Mouse (Mus musculus): ENCODE measurements around the gene Mettl21c.

DNA sequence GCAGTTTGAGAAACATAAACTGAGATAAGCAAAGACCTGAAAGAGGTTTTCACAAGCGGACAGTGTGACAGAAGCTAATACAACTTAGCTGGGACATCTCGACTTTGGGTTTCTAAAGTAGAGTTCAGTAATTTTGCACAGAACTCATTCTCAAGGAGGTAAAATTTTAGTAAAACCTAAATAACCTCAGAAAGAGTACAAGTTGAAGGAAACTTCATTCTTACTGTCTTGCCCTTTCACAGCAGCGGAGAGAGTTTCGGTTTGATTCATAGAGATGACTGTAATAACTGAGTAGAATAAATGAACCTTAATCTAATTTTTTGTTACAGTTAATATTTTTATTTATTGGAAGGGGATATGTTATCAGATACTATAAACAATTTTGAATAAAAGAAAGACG is 13.1 kb upstream of the Mettl21c start:
- TF ChIP-seq POLR2A (IDR thresholded peaks at IDR 0.05; ENCODE audit: low read depth, low read length) (no peak), CTCF (IDR thresholded peaks at IDR 0.05; ENCODE audit: borderline replicate concordance, insufficient read depth, low read length) (no peak)
